ENCODE assay signal across 27 mouse cellular contexts in genomic region chr17:56929101-56929500, GRCm38 (mm10). TPM values are rescaled to one million over a fixed set of nuclear protein-coding genes. Genes with fewer than 3 reads are reported as not detected.
A peak's percentile ranks its signal among the peaks of the same experiment; 100 is the strongest.
DNase-seq lines count a peak whose midpoint lies in the region; ATAC-seq and TF ChIP-seq lines count a peak whose summit lies in the region.
"Had no signal": no experiment of that assay in that cellular context is flagged by ENCODE, and none has a peak within 500 bp of the region (broad histone marks: within the 10 kb centered on the region; RNA-seq: fewer than 3 reads in every experiment).

No protein-coding gene starts in this region.

- no peak for TF ChIP-seq EP300 in heart, postnatal 0 days (IDR thresholded peaks at IDR 0.05; ENCODE audit: low read depth)
- TF ChIP-seq EP300 in MEL (IDR thresholded peaks at IDR 0.05; ENCODE audit: low read depth in 1 of 2, low read length in 2 of 2), result no peak

- intact Hi-C loops in heart, postnatal 25 days (cut with DNase I), result no loop called here
- intact Hi-C loops in heart, postnatal 36 days (cut with DNase I), result no loop called here

- no peak for TF ChIP-seq RAD21 in MEL (IDR thresholded peaks at IDR 0.05; ENCODE audit: low read depth, low read length)

- no peaks in the 10 kb centered on the region for H3K27me3 ChIP-seq in heart, embryonic 10.5 days (ENCODE audit: insufficient read depth, poor library complexity, severe bottlenecking)
- no peaks in the 10 kb centered on the region for H3K27me3 ChIP-seq in heart, postnatal 0 days (ENCODE audit: control insufficient read depth, insufficient read depth, low read length)
- H3K27me3 ChIP-seq in MEL (ENCODE audit: control insufficient read depth in 1 of 2, insufficient read depth in 2 of 2, low read length in 2 of 2), result no peaks in the 10 kb centered on the region
- H3K27me3 ChIP-seq: embryonic facial prominence, embryonic 13.5 days; kidney, embryonic 15.5 days; neural tube, embryonic 15.5 days; Patski; stomach, embryonic 15.5 days had no signal

- peaks cover 37% of the 10 kb centered on the region for H3K36me3 ChIP-seq in heart, embryonic 10.5 days
- 0 out of 2 replicates have a peak, but pooled peaks cover 9% of the 10 kb centered on the region for H3K36me3 ChIP-seq in heart, postnatal 0 days (replicated peaks; ENCODE audit: control insufficient read depth, insufficient read depth, low read length)
- H3K36me3 ChIP-seq in MEL (ENCODE audit: control insufficient read depth in 1 of 2, insufficient read depth in 2 of 2, low read length in 2 of 2), result peaks cover 0 to 22% of the 10 kb centered on the region in 2 experiments; a peak in 3 of 4 replicates

- TF ChIP-seq POLR2A in MEL (IDR thresholded peaks at IDR 0.05; ENCODE audit: control insufficient read depth in 1 of 2, insufficient read depth in 1 of 2, low read depth in 1 of 2, low read length in 2 of 2, poor library complexity in 1 of 2), result no peak

- H3K4me3 ChIP-seq in heart, embryonic 10.5 days, result no peak overlapping the region
- no peak overlapping the region for H3K4me3 ChIP-seq in heart, postnatal 0 days (ENCODE audit: low read depth, low read length)
- no peak overlapping the region for H3K4me3 ChIP-seq in MEL (ENCODE audit: control insufficient read depth in 1 of 2, insufficient read depth in 1 of 2, low read depth in 2 of 2, low read length in 2 of 2)
- H3K4me3 ChIP-seq: embryonic facial prominence, embryonic 13.5 days; hindbrain, embryonic 10.5 days; kidney, embryonic 15.5 days; neural tube, embryonic 15.5 days; stomach, embryonic 15.5 days had no signal

- H3K4me1 ChIP-seq in heart, embryonic 10.5 days, result peaks cover 55% of the 10 kb centered on the region
- H3K4me1 ChIP-seq in heart, postnatal 0 days (ENCODE audit: control insufficient read depth, insufficient read depth), result peaks cover 3% of the 10 kb centered on the region
- peaks cover 10 to 29% of the 10 kb centered on the region in 2 experiments for H3K4me1 ChIP-seq in MEL (ENCODE audit: control insufficient read depth in 1 of 2, insufficient read depth in 2 of 2, low read length in 2 of 2)

- peak; percentile 19; the same call in 1 of the 2 replicates for ATAC-seq in heart, postnatal 0 days (ENCODE audit: insufficient read depth, low read depth)
- ATAC-seq: forebrain, embryonic 14.5 days; hindbrain, postnatal 0 days; intestine, postnatal 0 days; midbrain, embryonic 16.5 days had no signal

- H3K9me3 ChIP-seq in heart, embryonic 10.5 days, result no peaks in the 10 kb centered on the region
- no peaks in the 10 kb centered on the region for H3K9me3 ChIP-seq in heart, postnatal 0 days (replicated peaks; ENCODE audit: control insufficient read depth, low read length)
- no peaks in the 10 kb centered on the region for H3K9me3 ChIP-seq in MEL (replicated peaks; ENCODE audit: insufficient read depth, low read length)
- H3K9me3 ChIP-seq: embryonic facial prominence, embryonic 13.5 days; hindbrain, embryonic 10.5 days; kidney, embryonic 15.5 days; neural tube, embryonic 15.5 days; stomach, embryonic 15.5 days had no signal

- no peak overlapping the region for H3K9ac ChIP-seq in heart, postnatal 0 days (replicated peaks; ENCODE audit: low read depth, low read length)
- H3K9ac ChIP-seq in MEL (ENCODE audit: control insufficient read depth, low read depth, low read length, poor library complexity, severe bottlenecking), result no peak overlapping the region
- H3K9ac ChIP-seq: embryonic facial prominence, embryonic 13.5 days; kidney, embryonic 15.5 days; liver, embryonic 14.5 days; neural tube, embryonic 15.5 days; stomach, embryonic 15.5 days had no signal

- no peak for DNase-seq in heart, embryonic 10.5 days (ENCODE audit: low spot score)
- no peak for DNase-seq in heart, postnatal 25 days (ENCODE audit: low spot score)
- DNase-seq in heart, postnatal 0 days (ENCODE audit: low spot score), result peak; percentile 16
- no peak for DNase-seq in heart, postnatal 36 days
- DNase-seq in MEL (ENCODE audit: low read depth, low spot score) (peak; percentile 47), ZHBTc4 (ENCODE audit: low read depth, low spot score) (peak; percentile 23)
- DNase-seq in ovary, postnatal 10 days (ENCODE audit: low spot score), result no peak
- DNase-seq: cerebellum, postnatal 10 days; gastrocnemius, postnatal 14 days had no signal

- H3K4me2 ChIP-seq in heart, postnatal 0 days (ENCODE audit: low read depth, low read length), result no peak overlapping the region
- H3K4me2 ChIP-seq: embryonic facial prominence, embryonic 13.5 days; kidney, embryonic 15.5 days; neural tube, embryonic 15.5 days; stomach, embryonic 15.5 days had no signal

- H3K27ac ChIP-seq in heart, embryonic 10.5 days, result 0 out of 2 replicates have a peak overlapping the region, but pooled peaks have one; percentile 2
- peak overlapping the region; percentile 5; the same call in 1 of the 2 replicates for H3K27ac ChIP-seq in heart, postnatal 0 days (ENCODE audit: low read depth)
- no peak overlapping the region for H3K27ac ChIP-seq in MEL (ENCODE audit: control insufficient read depth, low read depth, low read length)
- H3K27ac ChIP-seq: embryonic facial prominence, embryonic 13.5 days; hindbrain, embryonic 10.5 days; hindbrain, postnatal 0 days; kidney, embryonic 15.5 days; liver, embryonic 14.5 days; neural tube, embryonic 15.5 days; stomach, embryonic 15.5 days had no signal

- TF ChIP-seq CTCF in heart, postnatal 0 days (IDR thresholded peaks at IDR 0.05; ENCODE audit: low read depth), result no peak
- no peak for TF ChIP-seq CTCF in MEL (IDR thresholded peaks at IDR 0.05 in 2 of 3, conservative IDR thresholded peaks at IDR 0.05 in 1 of 3; ENCODE audit: control insufficient read depth in 1 of 3, insufficient read depth in 1 of 3, low read depth in 2 of 3, low read length in 3 of 3, poor library complexity in 1 of 3, severe bottlenecking in 1 of 3)

- H3K79me2 ChIP-seq in MEL (ENCODE audit: control insufficient read depth, insufficient read depth, low read length, poor library complexity), result peaks cover 51% of the 10 kb centered on the region

TF ChIP-seq in MEL, 35 proteins besides CTCF, POLR2A, EP300 and RAD21:
- TF ChIP-seq MXI1 (IDR thresholded peaks at IDR 0.05; ENCODE audit: low read depth, low read length) (0 out of 2 replicates have a peak, but pooled peaks have one; percentile 11), MYC (IDR thresholded peaks at IDR 0.05; ENCODE audit: low read depth, low read length) (no peak)

RNA-seq across cellular contexts. Expression of gene Mllt1, which starts 6.1 kb away (rescaled TPM):
- polyA plus RNA-seq in heart, embryonic 10.5 days (2016; fragmentation: Nextera tagmentation; extraction: Ambion mirVana), result 42.3 and 46.0 TPM in 2 replicates
- total RNA-seq in heart, postnatal 25 days (2021), result 10 to 100 TPM; 21.6 to 21.8 TPM
- 29.8 and 48.5 TPM in 2 replicates for total RNA-seq in heart, postnatal 0 days (2014; rRNA removed; ENCODE audit: low replicate concordance)
- 14.4 and 15.3 TPM in 2 replicates for polyA plus RNA-seq in heart, postnatal 0 days (2015; fragmentation: Nextera tagmentation; extraction: Ambion mirVana)
- 10 to 100 TPM; 23.9 to 25.9 TPM for total RNA-seq in heart, postnatal 36 days (2021)
- total RNA-seq in MEL (2012; rRNA removed), result 21.7 and 25.0 TPM in 2 replicates
- polyA plus RNA-seq in MEL (2012; ENCODE audit: insufficient read depth in 1 of 2, insufficient read length in 2 of 2, low read depth in 1 of 2, low replicate concordance in 2 of 2, missing spikeins in 1 of 2), result 10 to 100 TPM in 1 of 2 experiments, not detected in 1; 63.0 TPM

RNA-seq across cellular contexts. Expression of gene Acer1, which starts 52.8 kb away (rescaled TPM):
- not detected in 2 replicates for polyA plus RNA-seq in heart, embryonic 10.5 days (2016; fragmentation: Nextera tagmentation; extraction: Ambion mirVana)
- not detected for total RNA-seq in heart, postnatal 25 days (2021)
- total RNA-seq in heart, postnatal 0 days (2014; rRNA removed; ENCODE audit: low replicate concordance), result not detected in 2 replicates
- 0.05 TPM in 1 of 2 replicates, not detected in the other for polyA plus RNA-seq in heart, postnatal 0 days (2015; fragmentation: Nextera tagmentation; extraction: Ambion mirVana)
- total RNA-seq in heart, postnatal 36 days (2021), result not detected
- not detected in 2 replicates for total RNA-seq in MEL (2012; rRNA removed)
- under 1 TPM in 1 of 2 experiments, not detected in 1; 0.03 TPM for polyA plus RNA-seq in MEL (2012; ENCODE audit: insufficient read depth in 1 of 2, insufficient read length in 2 of 2, low read depth in 1 of 2, low replicate concordance in 2 of 2, missing spikeins in 1 of 2)
- total RNA-seq: gastrocnemius, postnatal 14 days; hindbrain, postnatal 0 days; layer of hippocampus, postnatal 10 days had no signal
- polyA plus RNA-seq: C2C12; forebrain, embryonic 14.5 days; hindbrain, embryonic 10.5 days; hindbrain, postnatal 0 days; kidney, embryonic 15.5 days; limb, embryonic 11.5 days; liver, embryonic 14.5 days; lung, embryonic 16.5 days; midbrain, embryonic 16.5 days; neural tube, embryonic 15.5 days; Patski; thymus, postnatal 0 days had no signal

RNA-seq across cellular contexts. Expression of gene 1700061G19Rik, which starts 53.8 kb away (rescaled TPM):
- 0.33 and 0.40 TPM in 2 replicates for polyA plus RNA-seq in heart, embryonic 10.5 days (2016; fragmentation: Nextera tagmentation; extraction: Ambion mirVana)
- not detected for total RNA-seq in heart, postnatal 25 days (2021)
- not detected in 2 replicates for total RNA-seq in heart, postnatal 0 days (2014; rRNA removed; ENCODE audit: low replicate concordance)
- 0.36 TPM in 2 replicates for polyA plus RNA-seq in heart, postnatal 0 days (2015; fragmentation: Nextera tagmentation; extraction: Ambion mirVana)
- total RNA-seq in heart, postnatal 36 days (2021), result not detected
- total RNA-seq in MEL (2012; rRNA removed), result 0.26 and 0.27 TPM in 2 replicates
- under 1 TPM in 1 of 2 experiments, not detected in 1; 0.68 TPM for polyA plus RNA-seq in MEL (2012; ENCODE audit: insufficient read depth in 1 of 2, insufficient read length in 2 of 2, low read depth in 1 of 2, low replicate concordance in 2 of 2, missing spikeins in 1 of 2)
- total RNA-seq: gastrocnemius, postnatal 14 days; hindbrain, postnatal 0 days had no signal
- polyA plus RNA-seq: Patski had no signal

RNA-seq across cellular contexts. Expression of gene Acsbg2, which starts 54.9 kb away (rescaled TPM):
- polyA plus RNA-seq in heart, embryonic 10.5 days (2016; fragmentation: Nextera tagmentation; extraction: Ambion mirVana), result not detected in 2 replicates
- total RNA-seq in heart, postnatal 25 days (2021), result not detected
- not detected in 2 replicates for total RNA-seq in heart, postnatal 0 days (2014; rRNA removed; ENCODE audit: low replicate concordance)
- 0.04 TPM in 1 of 2 replicates, not detected in the other for polyA plus RNA-seq in heart, postnatal 0 days (2015; fragmentation: Nextera tagmentation; extraction: Ambion mirVana)
- total RNA-seq in heart, postnatal 36 days (2021), result not detected
- not detected in 2 replicates for total RNA-seq in MEL (2012; rRNA removed)
- polyA plus RNA-seq in MEL (2012; ENCODE audit: insufficient read depth in 1 of 2, insufficient read length in 2 of 2, low read depth in 1 of 2, low replicate concordance in 2 of 2, missing spikeins in 1 of 2), result not detected
- total RNA-seq: gastrocnemius, postnatal 14 days; hindbrain, postnatal 0 days; layer of hippocampus, postnatal 10 days had no signal
- polyA plus RNA-seq: C2C12; embryonic facial prominence, embryonic 13.5 days; forebrain, embryonic 14.5 days; hindbrain, embryonic 10.5 days; hindbrain, postnatal 0 days; intestine, postnatal 0 days; kidney, embryonic 15.5 days; large intestine, adult 2 months; limb, embryonic 11.5 days; liver, embryonic 14.5 days; lung, embryonic 16.5 days; midbrain, embryonic 16.5 days; neural tube, embryonic 15.5 days; Patski; stomach, embryonic 15.5 days; thymus, postnatal 0 days; urinary bladder, adult 2 months had no signal

Comparison
In these comparisons a context has a peak if more than half of its experiments do, and no peak if none do; other contexts are left out.
1. DNase-seq: peak in heart, postnatal 0 days (single experiment), MEL (single experiment) and ZHBTc4 (single experiment); none in heart, embryonic 10.5 days (single experiment), heart, postnatal 25 days (single experiment), heart, postnatal 36 days (0 of 2) and ovary, postnatal 10 days (single experiment).